ENCODE assay signal across 11 mouse cellular contexts in genomic region chr12:8876865-8877264, GRCm38 (mm10). TPM values are rescaled to one million over a fixed set of nuclear protein-coding genes. Genes with fewer than 3 reads are reported as not detected.
DNase-seq lines count a peak whose midpoint lies in the region; ATAC-seq lines count a peak whose summit lies in the region.
"Had no signal": no experiment of that assay in that cellular context is flagged by ENCODE, and none has a peak within 500 bp of the region (broad histone marks: within the 10 kb centered on the region; RNA-seq: fewer than 3 reads in every experiment).

No protein-coding gene starts in this region.

- H3K36me3 ChIP-seq in liver, embryonic 15.5 days (replicated peaks) = no peaks in the 10 kb centered on the region
- H3K36me3 ChIP-seq in stomach, embryonic 16.5 days (ENCODE audit: control insufficient read depth, insufficient read depth, low read length) = no peaks in the 10 kb centered on the region
- no peaks in the 10 kb centered on the region for H3K36me3 ChIP-seq in hindbrain, embryonic 13.5 days
- H3K36me3 ChIP-seq in embryonic facial prominence, embryonic 10.5 days (replicated peaks) = no peaks in the 10 kb centered on the region
- H3K36me3 ChIP-seq: hindbrain, embryonic 15.5 days had no signal

- DNase-seq in urinary bladder, adult 18-20 months (ENCODE audit: low spot score in 2 of 2) = peak; percentile 37 to 48
- no peak for DNase-seq in urinary bladder, postnatal 10 days (ENCODE audit: low spot score)
- DNase-seq in kidney, adult 8-10 months = peak; percentile 85 to 89
- no peak for DNase-seq in embryonic facial prominence, embryonic 10.5 days (ENCODE audit: low spot score)
- no peak for DNase-seq in layer of hippocampus, adult 8-10 months (ENCODE audit: low spot score in 2 of 2)

- peak; percentile 51 for ATAC-seq in liver, embryonic 15.5 days (ENCODE audit: insufficient read depth)
- ATAC-seq in stomach, embryonic 16.5 days (ENCODE audit: insufficient read depth, low FRiP score) = peak; percentile 58
- no peak for ATAC-seq in hindbrain, embryonic 13.5 days (ENCODE audit: low FRiP score)
- ATAC-seq: activated CD4-positive, CD25-positive, alpha-beta regulatory T cell, adult 4 months had no signal

- WGBS in liver, embryonic 15.5 days (ENCODE audit: insufficient replicate concordance) = 56% methylated on average over 5 of the region's 5 CpGs
- 70% methylated on average over 5 of the region's 5 CpGs for WGBS in stomach, embryonic 16.5 days
- WGBS in hindbrain, embryonic 13.5 days = 77% methylated on average over 5 of the region's 5 CpGs
- 76% methylated on average over 5 of the region's 5 CpGs for WGBS in embryonic facial prominence, embryonic 10.5 days

- no peak overlapping the region for H3K9ac ChIP-seq in liver, embryonic 15.5 days
- H3K9ac ChIP-seq in stomach, embryonic 16.5 days (ENCODE audit: low read length) = no peak overlapping the region
- no peak overlapping the region for H3K9ac ChIP-seq in hindbrain, embryonic 13.5 days
- H3K9ac ChIP-seq: hindbrain, embryonic 15.5 days had no signal

- H3K4me1 ChIP-seq in liver, embryonic 15.5 days (replicated peaks) = peaks cover 14% of the 10 kb centered on the region
- no peaks in the 10 kb centered on the region; the same call in 1 of the 2 replicates for H3K4me1 ChIP-seq in stomach, embryonic 16.5 days (ENCODE audit: control insufficient read depth, insufficient read depth, low read length)
- no peaks in the 10 kb centered on the region; the same call in 1 of the 2 replicates for H3K4me1 ChIP-seq in hindbrain, embryonic 13.5 days (replicated peaks)
- H3K4me1 ChIP-seq in embryonic facial prominence, embryonic 10.5 days = peaks cover 33% of the 10 kb centered on the region
- H3K4me1 ChIP-seq: hindbrain, embryonic 15.5 days; megakaryocyte, embryonic 14.5 days had no signal

- no peak overlapping the region for H3K4me2 ChIP-seq in liver, embryonic 15.5 days
- no peak overlapping the region for H3K4me2 ChIP-seq in stomach, embryonic 16.5 days (ENCODE audit: low read depth, low read length)
- H3K4me2 ChIP-seq in hindbrain, embryonic 13.5 days = no peak overlapping the region
- H3K4me2 ChIP-seq: hindbrain, embryonic 15.5 days had no signal

- no peaks in the 10 kb centered on the region for H3K9me3 ChIP-seq in liver, embryonic 15.5 days (replicated peaks)
- H3K9me3 ChIP-seq in stomach, embryonic 16.5 days (replicated peaks; ENCODE audit: control insufficient read depth, low read length) = no peaks in the 10 kb centered on the region
- no peaks in the 10 kb centered on the region for H3K9me3 ChIP-seq in hindbrain, embryonic 13.5 days
- no peaks in the 10 kb centered on the region for H3K9me3 ChIP-seq in embryonic facial prominence, embryonic 10.5 days
- H3K9me3 ChIP-seq: hindbrain, embryonic 15.5 days; megakaryocyte, embryonic 14.5 days had no signal

- H3K4me3 ChIP-seq in liver, embryonic 15.5 days (replicated peaks) = no peak overlapping the region
- H3K4me3 ChIP-seq in stomach, embryonic 16.5 days (replicated peaks; ENCODE audit: low read length) = no peak overlapping the region
- no peak overlapping the region for H3K4me3 ChIP-seq in hindbrain, embryonic 13.5 days
- H3K4me3 ChIP-seq in embryonic facial prominence, embryonic 10.5 days = no peak overlapping the region
- H3K4me3 ChIP-seq: hindbrain, embryonic 15.5 days; megakaryocyte, embryonic 14.5 days had no signal

- no peak overlapping the region for H3K27ac ChIP-seq in liver, embryonic 15.5 days (replicated peaks)
- peak overlapping the region; percentile 34 for H3K27ac ChIP-seq in stomach, embryonic 16.5 days (ENCODE audit: low read length)
- H3K27ac ChIP-seq in hindbrain, embryonic 13.5 days = no peak overlapping the region; the same call in 1 of the 2 replicates
- H3K27ac ChIP-seq in embryonic facial prominence, embryonic 10.5 days (replicated peaks) = no peak overlapping the region
- H3K27ac ChIP-seq: hindbrain, embryonic 15.5 days had no signal

- no peaks in the 10 kb centered on the region for H3K27me3 ChIP-seq in liver, embryonic 15.5 days
- H3K27me3 ChIP-seq in stomach, embryonic 16.5 days (ENCODE audit: control insufficient read depth, insufficient read depth, low read length) = no peaks in the 10 kb centered on the region
- no peaks in the 10 kb centered on the region for H3K27me3 ChIP-seq in hindbrain, embryonic 13.5 days
- 0 out of 2 replicates have a peak, but pooled peaks cover 4% of the 10 kb centered on the region for H3K27me3 ChIP-seq in embryonic facial prominence, embryonic 10.5 days (replicated peaks; ENCODE audit: low read depth, poor library complexity, severe bottlenecking)
- H3K27me3 ChIP-seq: hindbrain, embryonic 15.5 days had no signal

RNA-seq across cellular contexts. Expression of gene Laptm4a, which starts 44.6 kb away (rescaled TPM):
- 61.3 and 69.2 TPM in 2 replicates for polyA plus RNA-seq in liver, embryonic 15.5 days (2015; fragmentation: Nextera tagmentation; extraction: Ambion mirVana)
- polyA plus RNA-seq in stomach, embryonic 16.5 days (2015; fragmentation: Nextera tagmentation; extraction: Ambion mirVana) = 358 and 361 TPM in 2 replicates
- 229 and 244 TPM in 2 replicates for polyA plus RNA-seq in hindbrain, embryonic 13.5 days (2015; fragmentation: Nextera tagmentation; extraction: Ambion mirVana)
- 170 and 196 TPM in 2 replicates for polyA plus RNA-seq in embryonic facial prominence, embryonic 10.5 days (2016; fragmentation: Nextera tagmentation; extraction: Ambion mirVana)
- 100 to 1,000 TPM; 209 to 255 (median 223) TPM for total RNA-seq in layer of hippocampus, adult 8-10 months (2022)

Comparison
In these comparisons a context has a peak if more than half of its experiments do, and no peak if none do; other contexts are left out.
1. DNase-seq: peak in urinary bladder, adult 18-20 months (2 of 2) and kidney, adult 8-10 months (2 of 2); none in urinary bladder, postnatal 10 days (single experiment), embryonic facial prominence, embryonic 10.5 days (single experiment) and layer of hippocampus, adult 8-10 months (0 of 2).